Mouse (Mus musculus) ES-Bruce4 (cell line): ENCODE measurements around the gene Cdipt. TPM values are rescaled to one million over a fixed set of nuclear protein-coding genes. Genes with fewer than 3 reads are reported as not detected.
A peak's percentile ranks its signal among the peaks of the same experiment; 100 is the strongest.

Experiments
- H3K27ac ChIP-seq: 2 replicates; pipeline ENCODE4 v1.5.1; 2012; ENCODE audit warnings: low read length, inconsistent platforms; ENCODE audit not compliant: insufficient read depth
- H3K27me3 ChIP-seq: 2 replicates; pipeline ENCODE4 v1.6.1; 2012; ENCODE audit warnings: mild to moderate bottlenecking, low read length, inconsistent platforms; ENCODE audit not compliant: control insufficient read depth, poor library complexity, insufficient read depth, severe bottlenecking
- H3K36me3 ChIP-seq: 2 replicates; pipeline ENCODE4 v1.6.1; 2012; ENCODE audit warnings: inconsistent platforms, mild to moderate bottlenecking, low read length, moderate library complexity; ENCODE audit not compliant: control insufficient read depth, poor library complexity, insufficient read depth, severe bottlenecking
- H3K4me1 ChIP-seq: one replicate; pipeline ENCODE4 v1.8.1; 2011; ENCODE audit warnings: low read length; ENCODE audit not compliant: control insufficient read depth, insufficient read depth
- H3K4me3 ChIP-seq: 2 replicates; pipeline ENCODE4 v1.5.1; 2011; ENCODE audit warnings: low read depth, mild to moderate bottlenecking, low read length
- H3K9ac ChIP-seq: 2 replicates; pipeline ENCODE4 v1.6.1; 2012; ENCODE audit warnings: low read depth, mild to moderate bottlenecking, inconsistent platforms; ENCODE audit not compliant: poor library complexity, severe bottlenecking
- H3K9me3 ChIP-seq: replicated peaks from 2 replicates; pipeline ENCODE4 v1.6.1; 2012; ENCODE audit warnings: mild to moderate bottlenecking, low read length, inconsistent platforms; ENCODE audit not compliant: control insufficient read depth, poor library complexity, insufficient read depth, severe bottlenecking
- CTCF ChIP-seq: IDR thresholded peaks from one replicate; pipeline ENCODE4 v1.8.1; 2011; ENCODE audit warnings: low read depth, low read length
- EP300 ChIP-seq: IDR thresholded peaks from 2 replicates; pipeline ENCODE4 v1.6.1; 2011; ENCODE audit warnings: low read depth, low read length; ENCODE audit not compliant: insufficient read depth
- POLR2A ChIP-seq: IDR thresholded peaks from one replicate; pipeline ENCODE4 v1.8.1; 2011; ENCODE audit warnings: low read length; ENCODE audit not compliant: insufficient read depth
- polyA plus RNA-seq: library from polyadenylated mRNA; stranded (reverse); fragments of >200 nt; gene quantifications from 2 replicates; pipeline ENCODE4 v1.2.4, GENCODE M21; 2011; ENCODE audit warnings: low read depth; ENCODE audit not compliant: missing spikeins, insufficient read depth, insufficient read length

Gene Cdipt
- polyA plus RNA-seq, 1 experiment = 42.8 TPM

GRCm38 (mm10) chr7:126941801-126942200 is 33.9 kb upstream of the Cdipt start:
- H3K9ac ChIP-seq = no peak overlapping the region
- no peaks in the 10 kb centered on the region for H3K27me3 ChIP-seq
- no peak overlapping the region for H3K4me3 ChIP-seq
- no peaks in the 10 kb centered on the region for H3K9me3 ChIP-seq
- TF ChIP-seq EP300 = no peak
- TF ChIP-seq POLR2A = no peak
- TF ChIP-seq CTCF = no peak
- no peak overlapping the region for H3K27ac ChIP-seq
- H3K36me3 ChIP-seq = peaks cover 7% of the 10 kb centered on the region
- peaks cover 4% of the 10 kb centered on the region for H3K4me1 ChIP-seq

GRCm38 (mm10) chr7:126946530-126946929 is 29.2 kb upstream of the Cdipt start:
- no peak overlapping the region for H3K9ac ChIP-seq
- H3K9me3 ChIP-seq = no peaks in the 10 kb centered on the region
- H3K4me3 ChIP-seq = no peak overlapping the region
- peaks cover 2% of the 10 kb centered on the region for H3K4me1 ChIP-seq
- TF ChIP-seq EP300 (no peak), CTCF (peak; percentile 80)
- no peaks in the 10 kb centered on the region for H3K27me3 ChIP-seq
- H3K36me3 ChIP-seq = no peaks in the 10 kb centered on the region
- no peak overlapping the region for H3K27ac ChIP-seq

DNA sequence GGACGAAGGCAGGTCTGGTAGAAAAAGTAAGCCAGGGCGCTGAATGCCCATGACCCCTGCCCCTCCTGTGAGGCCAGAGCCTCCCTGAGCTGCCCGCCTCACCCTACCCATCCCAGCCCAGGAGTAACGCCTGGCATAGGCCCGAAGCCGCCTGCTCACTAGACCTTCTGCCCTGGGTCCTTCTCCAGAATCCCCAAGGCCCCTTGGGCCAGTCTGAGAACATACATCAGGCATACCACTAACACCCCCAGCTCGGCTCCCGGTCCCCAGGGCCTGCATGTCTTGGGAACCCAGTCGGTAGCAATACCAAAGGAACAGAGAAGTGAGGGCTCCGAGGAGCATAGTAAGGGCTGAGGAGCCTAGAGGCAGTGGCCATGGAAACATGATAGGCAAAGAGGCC is 27.1 kb upstream of the Cdipt start:
- no peaks in the 10 kb centered on the region for H3K9me3 ChIP-seq
- no peak overlapping the region for H3K27ac ChIP-seq
- no peaks in the 10 kb centered on the region for H3K4me1 ChIP-seq
- no peaks in the 10 kb centered on the region for H3K36me3 ChIP-seq
- TF ChIP-seq CTCF = no peak
- TF ChIP-seq POLR2A = no peak
- TF ChIP-seq EP300 = no peak
- H3K27me3 ChIP-seq = no peaks in the 10 kb centered on the region
- H3K9ac ChIP-seq = no peak overlapping the region
- H3K4me3 ChIP-seq = no peak overlapping the region

GRCm38 (mm10) chr7:126949403-126949792 is 26.3 kb upstream of the Cdipt start, which contains the start of gene Asphd1:
Gene Asphd1 (minus strand): TSS chr7:126949582.
- no peaks in the 10 kb centered on the region for H3K9me3 ChIP-seq
- H3K4me1 ChIP-seq = no peaks in the 10 kb centered on the region
- H3K27ac ChIP-seq = no peak within 1 kb of the TSS
- H3K36me3 ChIP-seq = no peaks in the 10 kb centered on the region
- H3K27me3 ChIP-seq = no peaks in the 10 kb centered on the region
- peak within 1 kb of the TSS; percentile 48 for H3K4me3 ChIP-seq
- TF ChIP-seq EP300 = no peak
- no peak for TF ChIP-seq CTCF
- TF ChIP-seq POLR2A = no peak
- peak within 1 kb of the TSS; percentile 13 for H3K9ac ChIP-seq

DNA sequence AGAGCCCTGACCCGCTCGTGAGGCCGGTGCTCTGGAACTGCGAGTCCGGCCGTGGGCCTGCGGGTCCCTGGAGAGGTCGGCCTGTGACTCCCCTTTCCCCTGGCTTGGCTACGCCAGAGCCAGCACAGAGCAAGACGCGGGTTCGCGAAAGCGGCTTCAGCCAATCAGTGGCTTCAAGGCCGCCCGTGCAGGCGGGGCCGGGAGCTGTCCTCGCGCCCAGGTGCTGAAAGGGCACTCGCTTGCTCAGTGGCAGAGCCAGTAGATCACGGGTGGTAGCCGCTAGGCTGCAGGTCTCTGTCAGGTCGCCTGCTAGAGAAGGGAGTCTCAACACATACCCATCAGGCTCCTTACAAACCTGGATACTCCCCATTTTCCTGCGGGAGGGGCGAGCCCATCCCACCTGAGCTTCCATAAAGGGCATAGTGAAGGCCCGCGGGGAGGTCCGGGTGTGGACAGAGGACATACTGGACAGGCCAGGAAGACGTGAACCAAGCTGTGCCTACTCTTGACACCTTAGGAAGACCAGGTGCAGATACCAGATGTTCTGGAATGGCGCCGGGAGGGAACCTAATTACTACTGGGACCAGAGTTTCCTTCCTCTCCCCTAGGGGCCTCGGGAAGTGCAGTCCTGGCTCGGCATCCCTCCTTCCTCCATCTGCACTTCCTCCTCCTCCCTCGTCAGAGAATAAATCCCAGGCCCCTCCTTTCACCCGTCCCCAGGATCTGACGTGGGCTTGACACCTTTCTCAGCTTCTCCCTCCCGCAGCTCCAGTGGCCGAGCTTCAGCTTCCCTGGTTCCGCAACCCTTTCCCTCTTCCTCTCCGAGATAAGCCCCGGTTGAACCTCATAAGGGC is 25.7 kb upstream of the Cdipt start, which contains the start of gene Sez6l2:
Gene Sez6l2, plus strand, starts transcription at position 771 of the 854 bp plus-strand sequence.
- no peaks in the 10 kb centered on the region for H3K36me3 ChIP-seq
- no peaks in the 10 kb centered on the region for H3K9me3 ChIP-seq
- TF ChIP-seq CTCF = no peak
- no peak within 1 kb of the TSS for H3K27ac ChIP-seq
- peak within 1 kb of the TSS; percentile 48 for H3K4me3 ChIP-seq
- H3K4me1 ChIP-seq = no peaks in the 10 kb centered on the region
- H3K27me3 ChIP-seq = no peaks in the 10 kb centered on the region
- peak within 1 kb of the TSS; percentile 13 for H3K9ac ChIP-seq

DNA sequence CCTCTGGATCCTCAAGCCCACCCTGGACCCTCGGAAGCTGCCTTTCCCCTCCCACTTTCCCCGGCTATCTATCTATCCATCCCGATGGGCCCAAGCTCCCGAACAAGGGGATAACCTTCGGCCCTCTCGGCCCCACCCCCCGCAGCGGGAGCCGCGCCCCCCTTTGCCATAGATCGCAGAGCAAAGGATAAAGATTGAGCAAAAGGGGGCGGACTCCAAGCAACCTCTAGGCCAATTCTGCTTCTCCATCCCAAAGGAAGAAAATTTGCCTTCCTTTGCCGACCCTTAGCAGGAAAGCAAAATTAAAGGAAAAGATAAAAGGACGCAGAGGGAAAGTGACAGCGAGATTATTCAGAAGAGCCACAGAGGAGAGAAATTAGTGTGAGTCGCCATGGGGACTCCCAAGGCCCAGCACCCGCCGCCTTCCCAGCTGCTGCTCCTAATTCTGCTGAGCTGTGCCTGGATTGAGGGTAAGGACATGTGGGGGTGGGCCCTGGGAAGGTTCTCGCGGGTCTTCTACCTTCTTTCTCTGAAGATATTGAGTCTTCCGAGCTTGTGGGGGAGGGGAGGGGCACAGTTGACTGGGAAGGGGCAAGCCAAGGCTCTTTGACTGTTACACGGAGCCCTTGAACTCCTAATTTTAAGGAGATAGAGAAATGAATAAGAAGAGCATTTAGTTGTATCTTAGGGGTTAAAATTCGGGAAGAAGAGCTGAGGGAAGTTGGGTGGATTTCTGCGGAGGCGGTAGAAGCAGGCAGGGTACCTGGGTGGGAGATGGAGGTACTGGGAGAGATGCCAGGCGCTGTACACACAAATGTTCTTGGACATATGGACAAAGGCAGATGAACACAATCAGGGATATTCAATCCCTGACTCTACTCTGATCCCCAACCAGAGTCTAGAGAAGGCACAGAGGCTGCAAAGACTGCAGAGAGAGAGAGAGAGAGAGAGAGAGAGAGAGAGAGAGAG is 24.8 kb upstream of the Cdipt start:
- no peaks in the 10 kb centered on the region for H3K36me3 ChIP-seq
- TF ChIP-seq EP300 (no peak), POLR2A (no peak), CTCF (no peak)
- H3K4me1 ChIP-seq = no peaks in the 10 kb centered on the region
- H3K27me3 ChIP-seq = no peaks in the 10 kb centered on the region
- H3K9ac ChIP-seq = no peak overlapping the region
- H3K4me3 ChIP-seq = peak overlapping the region; percentile 22
- no peaks in the 10 kb centered on the region for H3K9me3 ChIP-seq
- H3K27ac ChIP-seq = no peak overlapping the region
